Mouse (Mus musculus) CH12.LX (cell line): ENCODE data around the gene Frmd3. TPM values are rescaled to one million over a fixed set of nuclear protein-coding genes. Genes with fewer than 3 reads are reported as not detected.

ENCODE experiments used
- DNase-seq: peaks from one replicate; pipeline ENCODE4 v3.0.0-alpha.2; 2013; ENCODE audit errors: extremely low read depth
- H3K27ac ChIP-seq: 2 replicates; pipeline ENCODE4 v1.5.1; 2012; ENCODE audit warnings: low read depth, mild to moderate bottlenecking, control low read depth, moderate library complexity; ENCODE audit not compliant: insufficient read depth
- H3K27me3 ChIP-seq: replicated peaks from 2 replicates; pipeline ENCODE3; 2012; ENCODE audit warnings: inconsistent platforms
- H3K36me3 ChIP-seq, 2 experiments: replicated peaks in 1 of 2; 2 replicates each; pipeline versions ENCODE3 to v1.6.1; 2012; ENCODE audit warnings: inconsistent platforms in 1 of 2, low read length in 1 of 2, mild to moderate bottlenecking in 1 of 2, mixed read lengths in 1 of 2, moderate library complexity in 1 of 2; ENCODE audit not compliant: control insufficient read depth in 1 of 2, insufficient read depth in 1 of 2
- H3K4me1 ChIP-seq, 2 experiments: 2 replicates each; pipeline ENCODE4 v1.6.1; 2012; ENCODE audit warnings: inconsistent platforms in 1 of 2, moderate library complexity in 1 of 2; ENCODE audit not compliant: insufficient read depth in 2 of 2, control insufficient read depth in 1 of 2
- H3K4me2 ChIP-seq: 2 replicates; pipeline ENCODE4 v1.6.1; 2012; ENCODE audit warnings: low read depth, mild to moderate bottlenecking, control low read depth; ENCODE audit not compliant: poor library complexity, insufficient read depth, severe bottlenecking
- H3K4me3 ChIP-seq, 3 experiments: fragments of 150-350 bp in 1 of 3; sonication (generic) in 1 of 3; replicated peaks in 1 of 3; 2 replicates each; pipeline versions ENCODE3 to v1.5.1; 2011 to 2012; ENCODE audit warnings: low read depth in 2 of 3, low read length in 2 of 3, mild to moderate bottlenecking in 2 of 3, moderate library complexity in 2 of 3, control low read depth in 1 of 3, improper control_type of control experiment in 1 of 3, inconsistent platforms in 1 of 3, mixed read lengths in 1 of 3; ENCODE audit not compliant: poor library complexity in 1 of 3
- H3K79me2 ChIP-seq: replicated peaks from 2 replicates; pipeline ENCODE4 v1.6.1; 2012; ENCODE audit warnings: mild to moderate bottlenecking, moderate library complexity; ENCODE audit not compliant: control insufficient read depth, poor library complexity, insufficient read depth, severe bottlenecking; ENCODE audit errors: extremely low read depth
- H3K9ac ChIP-seq: 2 replicates; pipeline ENCODE4 v1.6.1; 2012; ENCODE audit warnings: low read depth, mild to moderate bottlenecking, control low read depth, moderate library complexity; ENCODE audit not compliant: insufficient read depth
- H3K9me3 ChIP-seq: replicated peaks from 2 replicates; pipeline ENCODE3; 2012; ENCODE audit warnings: low read length, inconsistent platforms, mixed read lengths
- CHD1 ChIP-seq: IDR thresholded peaks from 2 replicates; pipeline ENCODE4 v1.6.1; 2012; ENCODE audit warnings: low read depth, low read length, improper control_type of control experiment, inconsistent platforms
- E2F4 ChIP-seq: IDR thresholded peaks from 2 replicates; pipeline ENCODE4 v1.6.1; 2011; ENCODE audit warnings: low read depth, low read length, improper control_type of control experiment; ENCODE audit not compliant: insufficient replicate concordance
- ELF1 ChIP-seq: IDR thresholded peaks from 2 replicates; pipeline ENCODE4 v1.6.1; 2014; ENCODE audit warnings: low read depth, mild to moderate bottlenecking, inconsistent platforms, low read length, improper control_type of control experiment
- ETS1 ChIP-seq: conservative IDR thresholded peaks from 2 replicates; pipeline ENCODE4 v1.6.1; 2012; ENCODE audit warnings: low read depth, mild to moderate bottlenecking, inconsistent platforms, low read length, improper control_type of control experiment, moderate library complexity
- GABPA ChIP-seq: IDR thresholded peaks from 2 replicates; pipeline ENCODE4 v1.6.1; 2012; ENCODE audit warnings: low read depth, low read length, improper control_type of control experiment, inconsistent platforms; ENCODE audit not compliant: insufficient replicate concordance
- HCFC1 ChIP-seq: IDR thresholded peaks from 2 replicates; pipeline ENCODE4 v1.6.1; 2012; ENCODE audit warnings: low read depth, mild to moderate bottlenecking, inconsistent platforms, low read length, improper control_type of control experiment
- JUN ChIP-seq: IDR thresholded peaks from 2 replicates; pipeline ENCODE4 v1.6.1; 2011; ENCODE audit warnings: low read depth, mild to moderate bottlenecking, low read length, improper control_type of control experiment, moderate library complexity; ENCODE audit not compliant: insufficient read depth
- JUND ChIP-seq: conservative IDR thresholded peaks from 2 replicates; pipeline ENCODE4 v1.6.1; 2011; ENCODE audit warnings: low read depth, low read length, improper control_type of control experiment
- KAT2A ChIP-seq: IDR thresholded peaks from 2 replicates; pipeline ENCODE4 v1.6.1; 2012; ENCODE audit warnings: low read length, improper control_type of control experiment, inconsistent platforms; ENCODE audit not compliant: insufficient replicate concordance
- MAFK ChIP-seq: IDR thresholded peaks from 2 replicates; pipeline ENCODE4 v1.6.1; 2011; ENCODE audit warnings: low read length, improper control_type of control experiment; ENCODE audit not compliant: insufficient replicate concordance
- MEF2A ChIP-seq: IDR thresholded peaks from 2 replicates; pipeline ENCODE4 v1.6.1; 2014; ENCODE audit warnings: low read depth, mild to moderate bottlenecking, inconsistent platforms, low read length, improper control_type of control experiment, borderline replicate concordance
- MXI1 ChIP-seq: IDR thresholded peaks from 2 replicates; pipeline ENCODE4 v1.6.1; 2011; ENCODE audit warnings: mild to moderate bottlenecking, low read depth, low read length, improper control_type of control experiment
- NELFE ChIP-seq: IDR thresholded peaks from 2 replicates; pipeline ENCODE4 v1.6.1; 2011; ENCODE audit warnings: low read depth, low read length, improper control_type of control experiment
- NRF1 ChIP-seq: IDR thresholded peaks from 2 replicates; pipeline ENCODE4 v1.6.1; 2014; ENCODE audit warnings: low read depth, mild to moderate bottlenecking, inconsistent platforms, low read length, improper control_type of control experiment, moderate library complexity
- RAD21 ChIP-seq: IDR thresholded peaks from 2 replicates; pipeline ENCODE4 v1.6.1; 2011; ENCODE audit warnings: low read depth, mild to moderate bottlenecking, low read length, improper control_type of control experiment, moderate library complexity
- RCOR1 ChIP-seq: conservative IDR thresholded peaks from 2 replicates; pipeline ENCODE4 v1.6.1; 2012; ENCODE audit warnings: low read depth, mild to moderate bottlenecking, inconsistent platforms, low read length, improper control_type of control experiment
- SIN3A ChIP-seq: IDR thresholded peaks from 2 replicates; pipeline ENCODE4 v1.6.1; 2012; ENCODE audit warnings: low read length, improper control_type of control experiment, inconsistent platforms
- SMC3 ChIP-seq: IDR thresholded peaks from 2 replicates; pipeline ENCODE4 v1.6.1; 2011; ENCODE audit warnings: low read depth, low read length, improper control_type of control experiment
- TCF12 ChIP-seq: IDR thresholded peaks from 2 replicates; pipeline ENCODE4 v1.6.1; 2014; ENCODE audit warnings: low read depth, mild to moderate bottlenecking, inconsistent platforms, low read length, improper control_type of control experiment
- ZC3H11A ChIP-seq: IDR thresholded peaks from 2 replicates; pipeline ENCODE4 v1.6.1; 2012; ENCODE audit warnings: low read depth, mild to moderate bottlenecking, inconsistent platforms, low read length, improper control_type of control experiment
- ZNF384 ChIP-seq: IDR thresholded peaks from 2 replicates; pipeline ENCODE4 v1.6.1; 2012; ENCODE audit warnings: low read depth, low read length, improper control_type of control experiment, inconsistent platforms
- dilution Hi-C: fragments of 300-500 bp; cut with MboI; formaldehyde crosslinking; loops from 2 replicates; pipeline ENCODE4 v1.14.3; 2020; ENCODE audit warnings: low sequenced_read_pairs; ENCODE audit not compliant: extremely low pct_unique_long_range_greater_than_20kb, extremely low pct_ligation_motif_present
- in situ Hi-C: fragments of 300-500 bp; cut with MboI; formaldehyde crosslinking; loops from 3 replicates; pipeline ENCODE4 v1.14.3; 2019; ENCODE audit warnings: low sequenced_read_pairs, low pct_ligation_motif_present, low pct_unique_long_range_greater_than_20kb, mixed read lengths
- polyA plus RNA-seq: library from polyadenylated mRNA; unstranded; fragments of >175 nt; gene quantifications from 2 replicates; pipeline ENCODE4 v1.2.1, GENCODE M21; 2012; ENCODE audit warnings: low read depth; ENCODE audit not compliant: insufficient read length
- total RNA-seq, 2 experiments: library from RNA; depleted of rRNA; stranded (reverse); fragments of 300-350 nt in 1 of 2; fragments of >200 nt in 1 of 2; gene quantifications; 2 replicates each; pipeline ENCODE4 v1.2.3; 2012 to 2014

Frmd3 gene
- total RNA-seq (2012; rRNA removed) (not detected in 2 replicates), total RNA-seq (2014; rRNA removed) (not detected in 2 replicates), polyA plus RNA-seq (not detected in 2 replicates)

DNA sequence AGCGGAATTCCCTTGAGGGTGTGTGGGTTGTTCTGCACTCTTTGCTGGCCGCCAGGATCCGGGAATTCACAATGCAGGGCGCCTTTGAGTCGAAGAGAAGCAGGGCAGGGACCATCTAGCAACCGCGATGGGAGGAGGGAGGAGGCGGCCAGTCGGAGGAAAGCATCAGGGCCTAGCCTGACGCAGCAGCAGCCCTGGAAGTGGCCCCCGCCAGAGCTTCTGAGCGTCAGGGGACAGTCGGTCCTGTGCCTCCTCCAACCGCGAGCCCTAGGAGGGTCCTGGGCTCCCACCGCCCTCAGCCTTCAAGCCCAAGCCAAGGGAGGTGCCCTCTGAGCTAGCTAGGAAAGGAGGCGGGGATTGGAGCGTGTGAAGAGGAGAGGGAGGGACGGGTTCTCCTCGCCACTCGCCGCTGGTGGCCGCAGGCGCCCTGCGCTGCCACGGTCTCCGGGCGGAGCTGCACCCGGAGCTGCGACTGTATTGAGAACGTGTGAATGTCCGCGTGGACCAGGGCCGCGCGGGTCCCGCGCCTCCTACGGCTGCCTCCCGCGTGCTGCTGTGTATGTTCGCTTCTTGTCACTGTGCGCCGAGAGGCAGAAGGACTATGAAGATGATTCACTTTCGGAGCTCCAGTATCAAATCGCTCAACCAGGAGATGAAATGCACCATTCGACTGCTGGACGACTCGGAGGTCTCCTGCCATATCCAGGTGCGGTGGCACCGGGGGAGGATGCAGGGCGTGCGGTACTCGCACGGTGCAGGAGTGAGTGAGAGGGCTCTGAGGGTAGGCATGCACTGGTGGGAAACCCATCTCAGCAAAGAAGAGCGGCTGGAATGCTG is at the start of gene Frmd3:
TSS of gene Frmd3 (plus strand) at position 232 of the 837 bp plus-strand sequence.
- H3K27me3 ChIP-seq = no peaks in the 10 kb centered on the region
- H3K27ac ChIP-seq = no peak within 1 kb of the TSS
- no peaks in the 10 kb centered on the region for H3K4me1 ChIP-seq
- no peaks in the 10 kb centered on the region for H3K36me3 ChIP-seq
- H3K9ac ChIP-seq = no peak within 1 kb of the TSS
- no peak within 1 kb of the TSS for H3K4me2 ChIP-seq
- dilution Hi-C loops = no loop called here
- no peak within 1 kb of the TSS for H3K4me3 ChIP-seq
- in situ Hi-C loops = no loop called here
- TF ChIP-seq JUN = no peak
- no peak for TF ChIP-seq ZNF384
- no peak for TF ChIP-seq RAD21
- no peak for DNase-seq
- H3K9me3 ChIP-seq = peaks cover 52% of the 10 kb centered on the region
- H3K79me2 ChIP-seq = no peaks in the 10 kb centered on the region

DNA sequence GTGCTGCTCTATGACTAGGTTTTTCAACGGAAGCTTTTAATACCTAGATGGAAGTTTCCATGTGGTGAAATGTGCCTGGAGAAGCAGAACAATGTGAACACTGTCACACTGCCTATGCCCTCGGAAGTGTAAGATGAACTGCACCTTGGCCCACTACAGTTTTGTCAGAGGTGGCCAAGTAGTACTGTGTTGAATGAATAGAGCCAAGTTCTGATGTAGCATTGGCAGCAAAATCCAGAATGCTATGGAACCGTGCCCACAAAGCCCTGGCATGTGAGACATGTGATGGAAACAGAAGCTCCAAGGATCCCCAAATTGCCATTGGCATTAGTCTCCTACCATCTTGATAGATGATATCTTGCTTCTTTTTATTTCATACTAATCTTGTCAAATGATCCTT is 32.8 kb upstream of the Frmd3 start:
- Histone ChIP-seq H3K79me2 (no peaks in the 10 kb centered on the region; the same call in 1 of the 2 replicates), H3K9ac (no peak overlapping the region), H3K9me3 (peaks cover 16% of the 10 kb centered on the region), H3K4me3 (no peak overlapping the region), H3K27ac (no peak overlapping the region), H3K27me3 (no peaks in the 10 kb centered on the region), H3K36me3 (no peaks in the 10 kb centered on the region), H3K4me1 (no peaks in the 10 kb centered on the region), H3K4me2 (no peak overlapping the region)
- dilution Hi-C loops = no loop called here
- no peak for DNase-seq
- TF ChIP-seq SMC3 = no peak
- no peak for TF ChIP-seq RCOR1
- TF ChIP-seq HCFC1 = no peak
- no peak for TF ChIP-seq E2F4
- TF ChIP-seq ZNF384 = no peak
- TF ChIP-seq ELF1 = no peak
- in situ Hi-C loops = no loop called here

DNA sequence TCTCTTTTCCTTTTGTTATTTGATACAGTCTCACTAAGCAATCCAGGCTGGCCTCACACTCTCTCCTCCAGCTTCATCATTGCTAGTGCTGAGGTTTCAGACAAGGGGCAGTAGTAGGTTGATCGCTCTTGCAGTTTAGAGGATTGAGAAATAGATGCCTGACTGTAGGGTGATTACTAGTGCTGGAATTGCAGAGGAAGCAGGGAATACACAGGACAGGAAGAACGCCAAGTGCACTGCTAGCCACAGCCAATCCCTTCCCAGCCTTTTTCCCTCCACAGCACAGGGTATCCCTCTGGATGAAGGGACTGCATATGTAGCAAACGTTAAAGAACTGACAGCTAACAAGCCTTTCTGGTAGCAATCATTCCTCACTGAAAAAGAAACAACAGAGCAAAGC is 965 bp upstream of the Frmd3 start:
- dilution Hi-C loops = no loop called here
- no peaks in the 10 kb centered on the region for H3K27me3 ChIP-seq

More for the DNA sequence above, 965 bp upstream of the Frmd3 start:
- no peak overlapping the region for H3K27ac ChIP-seq
- no peak overlapping the region for H3K9ac ChIP-seq
- H3K79me2 ChIP-seq = no peaks in the 10 kb centered on the region
- in situ Hi-C loops = no loop called here
- no peaks in the 10 kb centered on the region for H3K4me1 ChIP-seq
- H3K9me3 ChIP-seq = peaks cover 49% of the 10 kb centered on the region
- DNase-seq = no peak
- no peak overlapping the region for H3K4me3 ChIP-seq
- no peak overlapping the region for H3K4me2 ChIP-seq
- no peak for TF ChIP-seq TCF12
- no peak for TF ChIP-seq MXI1
- no peak for TF ChIP-seq MAFK
- no peak for TF ChIP-seq NELFE
- no peak for TF ChIP-seq HCFC1
- no peak for TF ChIP-seq NRF1
- TF ChIP-seq KAT2A = no peak
- no peak for TF ChIP-seq JUN
- TF ChIP-seq MEF2A = no peak
- no peak for TF ChIP-seq SIN3A
- TF ChIP-seq GABPA = no peak
- TF ChIP-seq JUND = no peak
- TF ChIP-seq ZC3H11A = no peak
- TF ChIP-seq SMC3 = no peak
- TF ChIP-seq RAD21 = no peak
- TF ChIP-seq E2F4 = no peak
- TF ChIP-seq CHD1 = no peak
- TF ChIP-seq ETS1 = no peak
- H3K36me3 ChIP-seq = no peaks in the 10 kb centered on the region
